Mouse (Mus musculus) retina, embryonic 14.5 days (tissue): ENCODE results near the gene Hist1h4a.

Experiments used
- DNase-seq: peaks from one replicate; pipeline ENCODE4 v3.0.0-alpha.2; 2015; ENCODE audit warnings: low spot score

Gene Hist1h4a

DNA sequence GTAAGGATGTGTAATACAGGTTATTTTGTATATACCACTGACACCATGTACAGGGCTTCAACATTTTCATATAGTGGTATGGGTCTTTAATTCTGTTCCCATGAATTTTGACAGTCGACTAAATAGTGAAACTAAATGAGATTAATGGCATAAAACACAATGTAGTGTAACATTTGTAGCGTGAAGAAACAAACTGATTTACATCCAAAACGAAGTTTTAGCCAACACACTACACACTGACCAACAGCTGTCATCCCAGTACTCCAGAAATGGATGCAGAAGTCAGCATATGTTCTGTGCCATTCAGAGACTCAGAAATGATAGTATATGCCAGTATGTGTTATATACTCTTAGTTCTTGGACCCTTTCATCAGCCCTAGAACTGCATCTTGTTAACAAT, 3.1 kb downstream of the Hist1h4a start:
- no peak for DNase-seq

DNA sequence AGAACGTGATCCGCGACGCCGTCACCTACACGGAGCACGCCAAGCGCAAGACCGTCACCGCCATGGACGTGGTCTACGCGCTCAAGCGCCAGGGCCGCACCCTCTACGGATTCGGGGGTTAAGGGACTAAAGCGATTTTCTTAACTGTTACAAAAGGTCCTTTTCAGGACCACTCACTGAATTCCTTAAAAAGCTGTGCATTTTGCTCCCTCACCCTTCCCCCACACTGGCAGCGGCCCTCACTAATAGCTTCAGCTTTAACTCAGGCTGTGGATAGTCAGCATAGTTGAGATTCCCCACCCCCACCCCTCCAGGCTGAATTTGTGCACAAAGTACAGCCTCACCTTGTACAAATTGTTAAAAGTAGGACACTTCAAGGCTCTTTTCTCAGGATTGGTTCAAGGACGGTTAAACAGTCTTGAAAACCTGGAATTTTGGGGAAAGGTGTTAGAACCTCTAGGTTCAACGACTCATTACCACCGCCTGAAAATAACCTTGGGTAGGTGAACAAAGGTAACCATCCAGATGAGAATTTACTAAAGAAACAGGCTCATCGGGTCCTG, 3.7 kb downstream of the Hist1h4a start:
- DNase-seq = peak; percentile 63

DNA sequence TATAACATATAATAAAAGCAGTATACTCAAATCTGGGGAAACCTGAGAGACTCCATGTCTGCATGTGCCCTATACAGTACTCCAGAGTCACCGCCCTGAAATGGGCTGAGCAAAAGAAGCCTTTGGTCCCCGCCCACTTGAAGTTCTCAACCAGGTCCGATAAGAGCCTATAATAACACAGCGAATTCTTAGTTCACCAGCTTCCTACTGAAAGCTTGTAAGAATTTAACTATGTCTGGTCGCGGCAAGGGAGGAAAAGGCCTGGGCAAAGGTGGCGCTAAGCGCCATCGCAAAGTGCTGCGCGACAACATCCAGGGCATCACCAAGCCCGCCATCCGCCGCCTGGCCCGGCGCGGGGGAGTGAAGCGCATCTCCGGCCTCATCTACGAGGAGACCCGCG, 4.2 kb downstream of the Hist1h4a start, which contains the start of gene Hist1h4b:
TSS of gene Hist1h4b (plus strand) at position 224 of the 400 bp plus-strand sequence.
- DNase-seq = peak; percentile 96

DNA sequence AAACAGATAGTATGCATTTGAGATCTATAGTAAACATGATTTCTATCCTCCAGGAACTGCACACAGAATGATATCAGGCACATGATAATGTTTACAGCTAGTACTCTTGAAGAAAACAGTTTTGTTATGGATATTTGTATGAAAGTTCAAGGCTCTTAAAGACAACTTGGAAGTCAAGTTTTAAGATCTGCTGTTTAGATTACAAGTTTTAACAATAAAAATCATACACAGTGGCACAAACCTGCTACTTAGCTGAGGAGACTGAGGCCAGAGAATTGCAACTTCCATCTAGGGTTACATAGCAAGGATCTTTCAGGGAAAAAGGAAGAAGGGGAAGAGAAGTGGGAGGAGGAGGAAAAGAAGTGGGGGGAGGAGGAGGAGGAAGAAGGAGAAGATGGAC, 6.0 kb downstream of the Hist1h4a start:
- no peak for DNase-seq

DNA sequence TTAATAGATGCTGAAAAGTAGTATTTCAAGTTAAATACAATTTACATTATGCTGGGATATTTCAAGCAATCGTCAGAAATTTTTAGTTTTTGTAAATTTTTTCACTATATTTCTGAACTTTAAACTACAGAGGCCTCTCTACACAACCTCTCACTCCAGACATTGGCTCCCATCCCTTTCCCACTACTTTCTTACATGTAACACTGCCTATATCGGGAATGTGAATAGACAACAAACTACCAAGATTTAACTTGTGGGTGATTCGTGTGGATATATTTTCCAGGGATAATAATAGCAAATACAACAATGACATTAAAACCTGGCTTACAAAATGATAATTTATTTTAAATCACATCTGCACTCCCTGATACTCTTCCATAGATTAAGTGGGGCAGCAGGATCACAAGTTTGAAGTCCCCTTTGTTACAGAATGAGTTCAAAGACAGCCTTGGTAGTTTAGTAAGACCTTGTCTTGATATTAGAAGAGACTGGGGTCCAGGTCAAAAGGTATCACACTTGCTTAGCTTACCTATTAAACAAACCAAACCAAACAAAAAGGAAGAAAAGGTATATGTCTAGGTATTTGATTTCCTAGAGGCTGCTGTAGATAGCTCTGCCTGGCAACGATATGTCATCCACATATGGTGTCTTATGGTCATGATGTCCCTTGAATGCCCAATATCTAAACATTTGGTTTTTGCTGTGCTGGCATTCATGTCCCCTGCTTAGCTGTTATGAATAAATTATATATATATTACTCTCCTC, 7.5 kb downstream of the Hist1h4a start:
- DNase-seq = no peak

DNA sequence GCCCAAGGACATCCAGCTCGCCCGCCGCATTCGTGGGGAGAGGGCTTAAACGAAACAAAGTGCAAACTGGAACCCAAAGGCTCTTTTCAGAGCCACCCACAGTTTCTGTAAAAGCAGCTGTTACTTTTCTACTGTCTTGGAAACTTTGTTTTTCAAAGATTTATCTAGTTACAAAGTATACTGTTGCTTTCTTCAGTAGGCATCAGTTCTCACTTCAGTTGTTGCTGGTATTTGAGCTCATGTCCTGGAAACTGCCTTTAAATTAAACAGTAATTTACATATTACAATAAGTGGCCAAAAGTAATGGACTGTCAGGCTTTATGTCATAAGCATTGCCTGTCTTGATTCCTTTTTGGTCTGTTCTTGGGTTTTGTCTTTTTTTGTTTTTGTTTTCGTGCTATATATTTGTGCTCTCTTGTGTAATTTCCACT, 8.3 kb downstream of the Hist1h4a start:
- DNase-seq = no peak

- peak; percentile 98 for DNase-seq
These were observed 8.8 kb downstream of the Hist1h4a start, which contains the start of gene Hist1h3b for GRCm38 (mm10) chr13:23752067-23752741. TSS of gene Hist1h3b (plus strand) at chr13:23752267.

GRCm38 (mm10) chr13:23751478-23751956, 9.5 kb downstream of the Hist1h4a start:
- no peak for DNase-seq

- peak; percentile 87 for DNase-seq
These were observed 10.1 kb downstream of the Hist1h4a start, which contains the start of gene Hist1h2ab for GRCm38 (mm10) chr13:23750839-23751477. TSS of gene Hist1h2ab (plus strand) at chr13:23751126.

DNA sequence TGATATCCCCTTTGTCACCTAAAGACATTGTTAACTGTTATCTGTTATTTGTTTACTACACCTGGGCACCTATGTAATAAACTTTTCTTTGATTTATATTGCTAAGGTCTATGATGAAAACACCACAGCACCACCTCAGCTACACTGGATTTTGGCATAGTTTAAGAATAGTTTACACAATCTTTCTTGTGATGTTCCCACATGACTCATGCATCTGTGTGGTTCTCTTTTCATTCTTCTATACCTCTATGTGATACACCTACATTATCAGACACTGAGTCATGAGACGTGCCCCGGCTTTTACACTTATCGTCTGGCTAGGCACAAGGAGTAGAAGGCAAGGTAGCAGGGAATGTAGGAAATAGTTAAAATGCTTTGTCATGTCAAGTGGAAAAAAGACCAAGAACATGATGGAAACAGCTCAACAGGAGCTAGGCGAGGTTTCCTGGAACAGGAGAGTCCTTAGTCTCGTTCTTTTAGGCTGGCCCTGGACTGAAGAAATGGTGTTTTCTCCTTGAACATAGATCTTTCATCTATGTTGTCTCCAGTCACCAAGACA, 11.4 kb downstream of the Hist1h4a start:
- no peak for DNase-seq

DNA sequence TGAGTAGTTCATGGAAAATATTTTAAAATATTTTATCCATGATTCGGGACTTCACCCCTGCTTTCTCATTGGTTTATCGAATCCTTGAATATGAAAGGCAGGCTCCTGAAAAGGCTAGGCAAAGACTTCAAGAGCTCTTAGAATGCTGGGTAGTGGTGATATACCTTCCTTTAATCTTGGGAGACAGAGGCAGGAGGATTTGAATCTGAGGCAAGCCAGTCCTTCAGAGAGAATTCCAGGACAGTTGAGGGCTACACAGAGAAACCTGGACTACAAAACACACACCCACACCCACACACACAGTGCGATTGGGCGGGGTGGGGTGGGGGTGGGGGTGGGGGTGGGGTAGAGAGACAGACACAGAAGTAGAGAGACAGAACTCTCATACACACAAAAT, 13.1 kb downstream of the Hist1h4a start:
- no peak for DNase-seq

DNA sequence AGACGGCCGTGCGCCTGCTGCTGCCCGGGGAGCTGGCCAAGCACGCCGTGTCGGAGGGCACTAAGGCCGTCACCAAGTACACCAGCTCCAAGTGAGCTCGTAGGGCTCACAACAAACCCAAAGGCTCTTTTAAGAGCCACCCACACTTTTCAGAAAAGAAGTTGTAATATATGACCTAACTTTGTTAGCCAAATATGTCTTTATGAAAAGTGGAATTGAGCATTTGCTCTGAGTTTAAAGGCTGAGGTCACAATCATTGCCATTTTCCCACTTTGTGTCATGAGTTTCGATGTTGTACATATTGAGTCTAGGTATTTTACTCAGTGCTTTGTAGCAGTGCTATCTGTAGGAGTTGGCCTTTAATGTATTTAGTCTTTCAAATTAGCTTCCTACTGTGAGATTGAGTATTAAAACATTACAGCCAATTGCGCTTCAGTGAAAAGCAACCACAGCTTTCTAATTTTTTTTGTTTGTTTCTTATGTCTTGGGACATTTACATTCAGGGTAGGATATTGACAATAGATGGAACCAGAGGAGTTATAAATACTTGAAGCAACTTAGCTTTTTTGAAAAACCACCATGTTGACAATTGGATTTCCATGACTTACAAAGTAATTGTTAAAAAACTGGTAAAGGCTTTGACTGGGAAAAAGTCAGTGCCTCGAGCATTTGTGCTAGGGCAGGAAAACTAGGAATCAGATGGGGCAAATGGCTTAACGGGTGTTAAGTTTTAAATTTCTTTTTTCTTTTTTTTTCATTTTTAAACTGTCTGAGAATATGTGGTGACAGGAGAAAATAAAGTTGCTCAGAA, 13.7 kb downstream of the Hist1h4a start:
- DNase-seq = no peak

GRCm38 (mm10) chr13:23746201-23747080, 14.6 kb downstream of the Hist1h4a start, which contains the start of gene Hist1h2bb:
TSS of gene Hist1h2bb (plus strand) at chr13:23746734.
- DNase-seq = peak; percentile 91

- DNase-seq = peak; percentile 94
These were observed 15.5 kb downstream of the Hist1h4a start, which contains the start of gene Hist1h3c for GRCm38 (mm10) chr13:23745381-23746161. TSS of gene Hist1h3c (minus strand) at chr13:23745602.

DNA sequence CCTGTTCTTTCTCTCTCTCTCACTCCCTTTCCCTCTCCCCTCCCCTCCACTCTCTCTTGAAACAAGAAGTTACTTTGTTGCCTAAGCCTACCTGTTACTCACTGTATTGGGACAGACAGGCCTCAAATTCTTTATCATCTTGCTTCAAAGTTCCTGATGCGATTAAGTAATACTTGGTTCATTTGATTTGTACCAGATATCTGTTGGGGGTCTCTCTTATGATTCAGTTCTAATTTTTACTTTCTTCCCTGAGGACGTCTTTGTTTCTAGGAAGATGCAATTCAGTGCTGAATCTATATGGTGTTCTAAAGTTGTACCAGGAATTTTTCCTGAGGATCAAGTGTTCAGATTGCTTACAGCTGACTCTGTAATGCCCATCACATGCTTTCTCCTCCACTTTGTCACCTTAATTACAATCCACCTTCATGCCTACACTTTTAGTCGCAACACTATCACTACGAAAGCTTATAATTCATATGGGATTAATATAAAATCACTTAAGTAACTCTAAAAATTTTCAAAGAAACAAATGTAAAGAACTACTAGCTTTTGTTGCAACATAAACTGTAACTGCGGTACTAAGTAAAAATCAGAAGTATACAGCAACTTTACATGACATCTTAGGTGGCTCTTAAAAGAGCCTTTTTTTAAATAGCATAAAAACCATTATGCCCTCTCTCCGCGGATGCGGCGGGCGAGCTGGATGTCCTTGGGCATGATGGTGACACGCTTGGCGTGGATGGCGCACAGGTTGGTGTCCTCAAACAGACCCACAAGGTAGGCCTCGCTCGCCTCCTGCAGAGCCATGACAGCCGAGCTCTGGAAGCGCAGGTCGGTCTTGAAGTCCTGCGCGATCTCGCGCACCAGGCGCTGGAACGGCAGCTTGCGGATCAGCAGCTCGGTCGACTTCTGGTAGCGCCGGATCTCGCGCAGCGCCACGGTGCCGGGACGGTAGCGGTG, 16.3 kb downstream of the Hist1h4a start:
- DNase-seq = no peak

GRCm38 (mm10) chr13:23743963-23744362, 17.1 kb downstream of the Hist1h4a start:
- no peak for DNase-seq

- no peak for DNase-seq
These were observed 17.8 kb downstream of the Hist1h4a start for GRCm38 (mm10) chr13:23743215-23743614.

DNA sequence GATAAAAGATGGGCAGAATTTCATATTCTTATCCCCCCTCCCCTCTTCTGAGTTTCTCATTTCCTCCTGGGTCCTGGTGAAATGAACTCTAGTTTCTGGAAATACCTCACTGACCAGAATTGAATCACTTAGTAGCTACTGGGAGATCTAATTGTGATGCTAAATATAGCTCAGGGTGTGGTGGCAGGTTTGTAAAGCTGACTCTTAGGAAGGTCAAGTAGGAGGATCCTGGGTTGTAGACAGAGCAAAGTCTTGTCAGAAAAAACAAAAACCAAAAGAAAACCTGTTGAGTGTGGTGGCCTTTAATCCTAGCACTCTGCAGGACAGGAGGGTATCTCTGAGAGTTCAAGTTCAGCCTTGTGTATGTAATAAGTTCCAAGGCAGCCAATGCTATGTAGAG, 19.0 kb downstream of the Hist1h4a start:
- no peak for DNase-seq
